Mouse (Mus musculus): Measurements from ENCODE around the gene 1110017D15Rik. TPM values are rescaled to one million over a fixed set of nuclear protein-coding genes. Genes with fewer than 3 reads are reported as not detected.
A peak's percentile ranks its signal among the peaks of the same experiment; 100 is the strongest.
"Not testable (repeated sequence)": the region's sequence is repeated elsewhere in the genome, so short reads cannot be mapped to it uniquely, and the experiment has no call there.

1110017D15Rik gene
- total RNA-seq, 2 experiments from 2014 or later = not detected

- ATAC-seq (replicated peaks; ENCODE audit: low FRiP score, poor library complexity, severe bottlenecking) = no peak
These were observed 23.5 kb downstream of the 1110017D15Rik start for GRCm38 (mm10) chr4:41493464-41494116.

- no peak for ATAC-seq (replicated peaks; ENCODE audit: low FRiP score, poor library complexity, severe bottlenecking)
These were observed 24.2 kb downstream of the 1110017D15Rik start for GRCm38 (mm10) chr4:41492951-41493350.

GRCm38 (mm10) chr4:41481601-41482017 is 35.5 kb downstream of the 1110017D15Rik start:
- no peak for ATAC-seq (replicated peaks; ENCODE audit: low FRiP score, poor library complexity, severe bottlenecking)

- no peak for ATAC-seq (replicated peaks; ENCODE audit: low FRiP score, poor library complexity, severe bottlenecking)
These were observed 36.9 kb downstream of the 1110017D15Rik start for GRCm38 (mm10) chr4:41480254-41480653.

GRCm38 (mm10) chr4:41479456-41479804 is 37.7 kb downstream of the 1110017D15Rik start:
- ATAC-seq (replicated peaks; ENCODE audit: low FRiP score, poor library complexity, severe bottlenecking) = no peak

- ATAC-seq (replicated peaks; ENCODE audit: low FRiP score, poor library complexity, severe bottlenecking) = no peak
These were observed 38.2 kb downstream of the 1110017D15Rik start for GRCm38 (mm10) chr4:41478751-41479455.

- ATAC-seq (replicated peaks; ENCODE audit: low FRiP score, poor library complexity, severe bottlenecking) = no peak
These were observed 39.4 kb downstream of the 1110017D15Rik start for GRCm38 (mm10) chr4:41477648-41478160.

- no peak for ATAC-seq (replicated peaks; ENCODE audit: low FRiP score, poor library complexity, severe bottlenecking)
These were observed 45.8 kb downstream of the 1110017D15Rik start for GRCm38 (mm10) chr4:41471384-41471689.

GRCm38 (mm10) chr4:41470684-41471383 is 46.3 kb downstream of the 1110017D15Rik start:
- no peak for ATAC-seq (replicated peaks; ENCODE audit: low FRiP score, poor library complexity, severe bottlenecking)

- ATAC-seq (replicated peaks; ENCODE audit: low FRiP score, poor library complexity, severe bottlenecking) = no peak
These were observed 47.0 kb downstream of the 1110017D15Rik start for GRCm38 (mm10) chr4:41470051-41470683.

- no peak for ATAC-seq (replicated peaks; ENCODE audit: low FRiP score, poor library complexity, severe bottlenecking)
These were observed 47.9 kb downstream of the 1110017D15Rik start for GRCm38 (mm10) chr4:41469199-41469598.

- no peak for ATAC-seq (replicated peaks; ENCODE audit: low FRiP score, poor library complexity, severe bottlenecking)
These were observed 48.6 kb downstream of the 1110017D15Rik start for GRCm38 (mm10) chr4:41468396-41469080.

GRCm38 (mm10) chr4:41465287-41465665 is 51.9 kb downstream of the 1110017D15Rik start:
- ATAC-seq (replicated peaks; ENCODE audit: low FRiP score, poor library complexity, severe bottlenecking) = no peak

- ATAC-seq (replicated peaks; ENCODE audit: low FRiP score, poor library complexity, severe bottlenecking) = peak; percentile 94
These were observed 52.5 kb downstream of the 1110017D15Rik start, which contains the start of the genes Kif24 and Nudt2 for GRCm38 (mm10) chr4:41464345-41465286. Kif24 (minus strand) TSS chr4:41464887. Nudt2 (plus strand) TSS chr4:41465151.

GRCm38 (mm10) chr4:41463051-41463738 is 53.9 kb downstream of the 1110017D15Rik start:
- ATAC-seq (replicated peaks; ENCODE audit: low FRiP score, poor library complexity, severe bottlenecking) = not testable (repeated sequence)

- ATAC-seq (replicated peaks; ENCODE audit: low FRiP score, poor library complexity, severe bottlenecking) = no peak
These were observed 56.4 kb downstream of the 1110017D15Rik start for GRCm38 (mm10) chr4:41460690-41461089.

All from erythroid progenitor cell, adult 5-6 weeks (primary cell).